In genomic region chr11:41491966-41492365, GRCm38 (mm10) we compare ENCODE assay signal across 18 mouse cellular contexts.
DNase-seq lines count a peak whose midpoint lies in the region; TF ChIP-seq lines count a peak whose summit lies in the region.
"Had no signal": no experiment of that assay in that cellular context is flagged by ENCODE, and none has a peak within 500 bp of the region (broad histone marks: within the 10 kb centered on the region; RNA-seq: fewer than 3 reads in every experiment).

No protein-coding gene starts in this region.

- H3K4me1 ChIP-seq in cortical plate, adult 2 months (ENCODE audit: control insufficient read depth, insufficient read depth, low read length) = peaks cover 2% of the 10 kb centered on the region; the same call in 1 of the 2 replicates
- H3K4me1 ChIP-seq: embryonic facial prominence, embryonic 12.5 days; hindbrain, embryonic 13.5 days; liver, embryonic 15.5 days had no signal

- no peak overlapping the region for H3K4me3 ChIP-seq in cortical plate, adult 2 months (ENCODE audit: insufficient read depth, low read length)
- H3K4me3 ChIP-seq: embryonic facial prominence, embryonic 12.5 days; hindbrain, embryonic 13.5 days; limb, embryonic 13.5 days; liver, embryonic 15.5 days had no signal

- peak; percentile 55 to 65 for DNase-seq in frontal cortex, adult 2 months (ENCODE audit: extremely low spot score in 1 of 2, low spot score in 1 of 2)
- DNase-seq in layer of hippocampus, adult 9-10 months (ENCODE audit: low spot score) = peak; percentile 69
- peak; percentile 52 for DNase-seq in left cerebral cortex, postnatal 14 days (ENCODE audit: low spot score in 2 of 2)
- no peak for DNase-seq in urinary bladder, postnatal 10 days (ENCODE audit: low spot score)
- no peak for DNase-seq in retina, embryonic 14.5 days (ENCODE audit: low spot score)
- DNase-seq in cerebellum, postnatal 14 days = no peak
- no peak for DNase-seq in cerebellum, postnatal 25 days
- DNase-seq: cerebellum, postnatal 10 days; gastrocnemius, postnatal 36 days; heart, postnatal 14 days; kidney, adult 9 months; kidney, postnatal 4 days; thymus, postnatal 4 days had no signal

- peak overlapping the region; percentile 40; the same call in 1 of the 2 replicates for H3K27ac ChIP-seq in cortical plate, adult 2 months (ENCODE audit: insufficient read depth, low read length)
- H3K27ac ChIP-seq: embryonic facial prominence, embryonic 12.5 days; hindbrain, embryonic 13.5 days; limb, embryonic 13.5 days; liver, embryonic 15.5 days had no signal

- TF ChIP-seq POLR2A in cortical plate, adult 2 months (IDR thresholded peaks at IDR 0.05; ENCODE audit: extremely low read depth, insufficient read depth, low read length) = no peak

- intact Hi-C loops in left cerebral cortex, postnatal 14 days (cut with DNase I) = loop anchor here (10.0 kb wide), 1 partner anchor 163 kb away; no protein-coding TSS in a partner anchor

- no peak for TF ChIP-seq CTCF in cortical plate, adult 2 months (IDR thresholded peaks at IDR 0.05; ENCODE audit: extremely low read depth, insufficient read depth, low read length)

Comparison
In these comparisons a context has a peak if more than half of its experiments do, and no peak if none do; other contexts are left out.
1. DNase-seq: peak in frontal cortex, adult 2 months (2 of 2), layer of hippocampus, adult 9-10 months (single experiment) and left cerebral cortex, postnatal 14 days (2 of 2); none in urinary bladder, postnatal 10 days (single experiment), retina, embryonic 14.5 days (single experiment), cerebellum, postnatal 14 days (0 of 2) and cerebellum, postnatal 25 days (0 of 2).